ENCODE assay signal across 12 mouse cellular contexts in the genomic region with DNA sequence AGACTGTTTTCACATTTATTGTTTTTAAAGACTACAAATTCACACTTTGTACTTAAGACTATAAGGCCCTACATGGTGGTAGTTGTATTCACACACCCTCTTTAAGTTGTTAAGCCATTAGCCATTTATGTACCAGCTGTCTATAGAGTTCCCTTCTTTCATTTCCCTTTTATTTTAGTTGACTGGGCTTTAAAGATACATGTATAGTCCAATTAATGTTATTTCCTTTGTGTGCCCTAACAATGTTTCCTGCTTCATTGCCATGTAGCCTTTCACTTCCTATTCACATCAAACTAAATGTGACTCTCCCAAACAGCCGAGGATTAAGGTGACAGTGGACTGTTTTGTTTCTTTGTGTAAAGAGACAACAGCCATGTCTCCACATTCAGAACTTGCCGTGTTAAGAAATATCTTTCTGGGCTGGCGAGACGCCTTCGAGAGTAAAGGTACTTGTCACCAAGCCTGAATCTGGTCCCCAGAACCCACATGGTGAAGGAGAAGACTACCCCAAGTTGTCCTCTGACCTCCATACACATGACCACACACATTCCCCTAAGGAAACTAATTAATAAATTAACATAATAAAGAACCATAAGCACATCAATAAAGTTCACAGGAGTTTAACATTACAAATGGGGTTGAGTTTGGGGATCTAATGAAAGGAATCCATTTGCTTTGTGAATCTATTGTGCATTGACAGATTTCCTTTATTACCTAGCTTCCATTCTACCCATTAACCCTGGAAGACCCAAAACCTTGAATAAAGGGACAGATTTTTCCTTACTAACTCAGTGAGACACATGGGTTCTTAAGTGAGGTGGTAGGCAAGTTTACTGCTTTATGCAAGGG. TPM values are rescaled to one million over a fixed set of nuclear protein-coding genes. Genes with fewer than 3 reads are reported as not detected.
DNase-seq lines count a peak whose midpoint lies in the region; ATAC-seq lines count a peak whose summit lies in the region.
"Had no signal": no experiment of that assay in that cellular context is flagged by ENCODE, and none has a peak within 500 bp of the region (broad histone marks: within the 10 kb centered on the region; RNA-seq: fewer than 3 reads in every experiment).

No protein-coding gene starts in this region.

- peaks cover 26% of the 10 kb centered on the region for H3K4me1 ChIP-seq in heart, embryonic 11.5 days (ENCODE audit: control insufficient read depth, insufficient read depth, low read length)
- peaks cover 3% of the 10 kb centered on the region; the same call in 1 of the 2 replicates for H3K4me1 ChIP-seq in neural tube, embryonic 11.5 days (ENCODE audit: control insufficient read depth, insufficient read depth, low read length)
- 0 out of 2 replicates have a peak, but pooled peaks cover 6% of the 10 kb centered on the region for H3K4me1 ChIP-seq in embryonic facial prominence, embryonic 15.5 days

- WGBS in heart, embryonic 11.5 days (ENCODE audit: insufficient replicate concordance), result 78% methylated on average over 5 of the region's 5 CpGs
- WGBS in neural tube, embryonic 11.5 days, result 35% methylated on average over 5 of the region's 5 CpGs
- 82% methylated on average over 5 of the region's 5 CpGs for WGBS in embryonic facial prominence, embryonic 15.5 days

- ATAC-seq in heart, embryonic 11.5 days (replicated peaks; ENCODE audit: insufficient number of reproducible peaks, low FRiP score, low TSS enrichment), result no peak
- peak; percentile 49; the same call in 1 of the 2 replicates for ATAC-seq in neural tube, embryonic 11.5 days (ENCODE audit: insufficient read depth, low FRiP score, low TSS enrichment)
- no peak for ATAC-seq in embryonic facial prominence, embryonic 15.5 days (ENCODE audit: insufficient number of reproducible peaks, low FRiP score, low TSS enrichment, low read depth)

- no peaks in the 10 kb centered on the region for H3K9me3 ChIP-seq in heart, embryonic 11.5 days (replicated peaks; ENCODE audit: control insufficient read depth, low read length)
- H3K9me3 ChIP-seq in neural tube, embryonic 11.5 days (ENCODE audit: control insufficient read depth, low read length), result no peaks in the 10 kb centered on the region
- H3K9me3 ChIP-seq in embryonic facial prominence, embryonic 15.5 days (replicated peaks), result no peaks in the 10 kb centered on the region
- H3K9me3 ChIP-seq: hindbrain, embryonic 12.5 days had no signal

- no peak overlapping the region for H3K9ac ChIP-seq in heart, embryonic 11.5 days (ENCODE audit: low read depth, low read length)
- H3K9ac ChIP-seq in neural tube, embryonic 11.5 days (ENCODE audit: low read length), result no peak overlapping the region
- H3K9ac ChIP-seq in embryonic facial prominence, embryonic 15.5 days, result no peak overlapping the region
- H3K9ac ChIP-seq: hindbrain, embryonic 12.5 days had no signal

- no peaks in the 10 kb centered on the region for H3K27me3 ChIP-seq in heart, embryonic 11.5 days (ENCODE audit: control insufficient read depth, insufficient read depth, low read length)
- H3K27me3 ChIP-seq in neural tube, embryonic 11.5 days (ENCODE audit: control insufficient read depth, insufficient read depth, low read length), result no peaks in the 10 kb centered on the region
- no peaks in the 10 kb centered on the region for H3K27me3 ChIP-seq in embryonic facial prominence, embryonic 15.5 days
- H3K27me3 ChIP-seq: hindbrain, embryonic 12.5 days had no signal

- H3K4me2 ChIP-seq in heart, embryonic 11.5 days, result no peak overlapping the region
- no peak overlapping the region for H3K4me2 ChIP-seq in neural tube, embryonic 11.5 days (ENCODE audit: low read depth)
- H3K4me2 ChIP-seq in embryonic facial prominence, embryonic 15.5 days (replicated peaks), result no peak overlapping the region
- H3K4me2 ChIP-seq: hindbrain, embryonic 12.5 days had no signal

- peaks cover 36% of the 10 kb centered on the region for H3K36me3 ChIP-seq in heart, embryonic 11.5 days (ENCODE audit: control insufficient read depth, insufficient read depth, low read length)
- no peaks in the 10 kb centered on the region; the same call in 1 of the 2 replicates for H3K36me3 ChIP-seq in neural tube, embryonic 11.5 days (ENCODE audit: control insufficient read depth, insufficient read depth, low read length)
- peaks cover 56% of the 10 kb centered on the region for H3K36me3 ChIP-seq in embryonic facial prominence, embryonic 15.5 days

- DNase-seq in heart, postnatal 4 days, result no peak
- no peak for DNase-seq in neural tube, embryonic 11.5 days (ENCODE audit: low spot score)
- no peak for DNase-seq in neural tube, embryonic 10.5 days (ENCODE audit: extremely low spot score, low spot score)
- no peak for DNase-seq in urinary bladder, adult 2 months (ENCODE audit: low spot score)
- no peak for DNase-seq in ovary, postnatal 14 days (ENCODE audit: low spot score)
- DNase-seq: cerebellum, postnatal 36 days; kidney, adult 8-10 months; lung, postnatal 14 days had no signal

- H3K27ac ChIP-seq in heart, embryonic 11.5 days (ENCODE audit: low read depth, low read length), result peak overlapping the region; percentile 12; the same call in 1 of the 2 replicates
- no peak overlapping the region for H3K27ac ChIP-seq in neural tube, embryonic 11.5 days (ENCODE audit: low read depth, low read length)
- H3K27ac ChIP-seq in embryonic facial prominence, embryonic 15.5 days (replicated peaks), result 0 out of 2 replicates have a peak overlapping the region, but pooled peaks have one; percentile 12
- H3K27ac ChIP-seq: hindbrain, embryonic 12.5 days had no signal

- H3K4me3 ChIP-seq in heart, embryonic 11.5 days (ENCODE audit: low read depth, low read length), result no peak overlapping the region
- no peak overlapping the region for H3K4me3 ChIP-seq in neural tube, embryonic 11.5 days (ENCODE audit: low read depth, low read length)
- H3K4me3 ChIP-seq in embryonic facial prominence, embryonic 15.5 days (replicated peaks), result no peak overlapping the region
- H3K4me3 ChIP-seq: hindbrain, embryonic 12.5 days had no signal

RNA-seq across cellular contexts. Expression of a gene that starts 43.1 kb away (rescaled TPM):
- polyA plus RNA-seq in heart, embryonic 11.5 days (2014; fragmentation: Nextera tagmentation; extraction: Ambion mirVana), result 39.7 and 44.5 TPM in 2 replicates
- 10 to 100 TPM; 44.6 to 51.4 TPM for total RNA-seq in heart, postnatal 4 days (2021)
- 6.7 and 7.5 TPM in 2 replicates for polyA plus RNA-seq in neural tube, embryonic 11.5 days (2014; fragmentation: Nextera tagmentation; extraction: Ambion mirVana)
- 20.7 and 24.2 TPM in 2 replicates for polyA plus RNA-seq in embryonic facial prominence, embryonic 15.5 days (2015; fragmentation: Nextera tagmentation; extraction: Ambion mirVana)
- 3.4 and 4.1 TPM in 2 replicates for polyA plus RNA-seq in urinary bladder, adult 2 months (2012; rRNA removed)
- total RNA-seq: monocyte, adult 5-6 weeks had no signal
